Mouse (Mus musculus) ovary, postnatal 10 days (tissue): ENCODE data around the gene Palld.

ENCODE experiments used
- DNase-seq: peaks from one replicate; pipeline ENCODE4 v3.0.0; 2022; ENCODE audit warnings: low spot score

Palld gene

GRCm38 (mm10) chr8:61685280-61685679 is 217.2 kb downstream of the Palld start:
- DNase-seq: no peak

- DNase-seq: no peak
These were observed 218.1 kb downstream of the Palld start for GRCm38 (mm10) chr8:61684280-61684939.

DNA sequence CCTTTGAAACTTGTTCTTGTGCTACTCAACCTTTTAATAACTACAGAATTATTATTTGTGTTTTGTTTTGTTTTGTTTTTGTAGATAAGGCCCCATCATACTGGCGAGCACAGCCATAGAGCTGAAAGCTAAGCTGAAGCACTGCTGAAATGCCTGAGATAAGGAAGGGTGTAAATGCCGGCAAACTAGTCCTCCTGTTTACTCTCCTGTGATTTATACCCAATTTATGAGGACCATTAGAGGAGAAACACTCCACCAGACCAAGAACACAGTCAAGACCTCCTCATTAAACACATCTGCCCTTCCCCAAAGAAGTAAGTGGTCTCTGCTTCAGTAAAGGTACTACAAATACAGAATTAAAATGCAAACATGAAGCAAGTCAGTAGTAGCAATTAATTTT is 219.6 kb downstream of the Palld start:
- no peak for DNase-seq

GRCm38 (mm10) chr8:61681217-61681616 is 221.3 kb downstream of the Palld start:
- DNase-seq: no peak

DNA sequence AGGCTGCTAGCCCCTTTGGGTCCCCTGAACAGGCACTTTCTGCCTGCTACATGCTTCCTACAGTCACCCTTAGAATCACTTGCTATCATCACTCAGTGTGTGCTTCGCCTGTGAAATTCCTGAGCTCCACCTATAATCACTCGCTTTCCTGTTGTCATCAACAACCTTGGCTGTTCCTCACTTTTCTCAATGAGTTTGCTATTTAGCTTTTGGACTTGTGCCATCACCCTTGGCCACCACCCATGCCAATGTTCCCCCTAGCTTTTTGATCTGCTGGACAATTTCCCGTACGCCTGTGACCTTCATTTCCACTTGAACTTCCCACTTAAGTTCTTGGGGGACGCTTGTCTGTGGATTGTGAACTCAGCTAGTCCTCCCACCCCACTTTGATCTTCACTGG is 225.3 kb downstream of the Palld start:
- DNase-seq: no peak

GRCm38 (mm10) chr8:61671151-61671550 is 231.3 kb downstream of the Palld start:
- DNase-seq: no peak

DNA sequence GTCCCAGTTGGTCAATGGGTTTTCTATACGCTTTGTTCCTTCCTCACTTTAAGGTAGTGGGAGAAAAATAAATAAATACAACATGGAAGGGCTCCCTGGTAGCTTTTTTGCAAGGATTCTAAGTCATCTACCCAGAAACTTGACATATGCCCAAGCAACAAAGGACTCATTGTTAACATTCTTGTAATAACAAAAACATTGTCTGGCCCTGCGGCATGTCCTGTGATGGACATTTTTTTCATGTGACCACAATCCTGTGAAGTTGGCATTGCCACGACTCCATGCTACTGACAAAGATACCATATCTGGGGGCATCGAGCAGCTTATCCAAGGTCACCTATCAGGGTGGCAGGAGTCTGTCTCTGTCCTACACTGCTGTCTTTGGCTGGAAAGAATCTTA is 232.1 kb downstream of the Palld start:
- no peak for DNase-seq

DNA sequence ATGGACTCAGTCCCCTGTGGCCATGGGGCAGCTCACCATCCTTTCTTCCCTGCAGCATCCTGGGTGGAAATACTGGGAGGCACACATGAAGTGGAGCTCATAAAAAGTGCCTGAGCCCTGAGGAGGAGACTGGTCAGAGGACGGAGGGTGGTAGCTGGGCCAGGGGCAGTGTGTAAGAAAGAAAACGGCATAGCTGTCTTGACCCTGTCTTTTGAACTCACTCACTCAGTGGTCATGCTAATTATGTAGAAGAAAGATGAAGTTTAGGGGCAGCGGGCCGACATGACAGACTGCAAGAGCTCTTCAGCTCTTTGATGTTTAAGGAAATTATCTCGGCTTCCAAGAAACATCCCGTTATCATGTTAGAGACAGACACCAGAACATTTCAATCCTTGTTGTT is 235.6 kb downstream of the Palld start:
- DNase-seq: no peak

- no peak for DNase-seq
These were observed 237.5 kb downstream of the Palld start for GRCm38 (mm10) chr8:61665021-61665420.

DNA sequence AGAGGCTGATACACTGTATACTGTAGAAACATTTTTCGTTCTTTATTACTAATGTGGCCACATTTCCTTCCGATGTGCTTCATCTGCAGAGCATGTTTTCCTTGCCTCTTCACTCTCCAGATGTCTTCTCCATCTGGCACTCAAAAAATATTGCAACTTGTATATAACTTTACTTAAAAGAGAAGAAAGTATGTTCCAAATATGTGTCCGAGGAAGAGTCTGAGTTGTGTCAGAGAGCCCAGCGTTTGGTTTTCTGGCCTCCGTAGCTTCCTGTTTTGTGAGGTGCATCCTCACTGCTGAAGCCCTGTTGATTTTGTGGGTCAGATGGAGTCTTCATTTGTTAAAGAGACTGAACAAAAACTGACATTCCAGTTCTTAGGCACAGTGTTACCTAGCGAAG is 238.3 kb downstream of the Palld start:
- DNase-seq: no peak

DNA sequence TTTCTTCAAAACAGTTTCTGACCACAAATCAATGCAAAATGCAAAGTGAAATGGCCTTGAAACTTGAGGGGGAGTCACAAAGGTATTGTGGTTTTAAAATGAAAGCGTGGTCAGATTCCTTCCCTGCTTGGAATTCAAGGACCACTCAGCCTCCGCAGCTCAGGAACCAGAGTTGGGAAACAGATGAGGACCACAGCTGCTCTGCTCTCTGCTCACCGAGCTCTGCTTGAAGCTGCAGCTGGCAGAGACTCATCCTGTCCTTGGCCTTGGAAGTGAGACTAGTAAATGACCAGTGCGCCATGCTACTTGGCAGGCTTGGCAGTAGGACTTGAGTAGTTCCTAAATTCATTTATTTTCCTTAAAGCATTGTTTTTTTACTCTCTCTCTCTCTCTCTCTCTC is 239.7 kb downstream of the Palld start:
- no peak for DNase-seq

DNA sequence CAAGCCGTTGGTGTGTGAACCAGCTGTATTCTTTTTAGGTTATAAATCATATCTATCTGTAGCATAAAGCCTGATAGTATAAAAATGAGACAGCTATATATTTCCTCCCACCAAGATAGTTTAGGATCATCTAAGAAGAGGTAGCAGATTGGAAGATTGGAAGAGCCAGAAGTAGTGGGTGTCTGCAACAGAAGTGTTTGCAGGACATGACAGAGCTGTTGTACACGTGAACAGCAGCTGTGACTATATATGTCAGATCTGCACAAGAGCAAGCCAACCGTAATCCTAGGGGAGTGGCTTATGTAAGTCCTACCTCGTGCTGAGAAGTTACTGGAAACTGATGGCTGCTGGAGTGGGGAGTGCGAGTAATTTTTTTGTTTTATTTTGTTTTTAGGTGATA is 240.9 kb downstream of the Palld start:
- DNase-seq: no peak

GRCm38 (mm10) chr8:61660961-61661360 is 241.5 kb downstream of the Palld start:
- DNase-seq: no peak

- no peak for DNase-seq
These were observed 250.5 kb downstream of the Palld start for GRCm38 (mm10) chr8:61651955-61652354.

DNA sequence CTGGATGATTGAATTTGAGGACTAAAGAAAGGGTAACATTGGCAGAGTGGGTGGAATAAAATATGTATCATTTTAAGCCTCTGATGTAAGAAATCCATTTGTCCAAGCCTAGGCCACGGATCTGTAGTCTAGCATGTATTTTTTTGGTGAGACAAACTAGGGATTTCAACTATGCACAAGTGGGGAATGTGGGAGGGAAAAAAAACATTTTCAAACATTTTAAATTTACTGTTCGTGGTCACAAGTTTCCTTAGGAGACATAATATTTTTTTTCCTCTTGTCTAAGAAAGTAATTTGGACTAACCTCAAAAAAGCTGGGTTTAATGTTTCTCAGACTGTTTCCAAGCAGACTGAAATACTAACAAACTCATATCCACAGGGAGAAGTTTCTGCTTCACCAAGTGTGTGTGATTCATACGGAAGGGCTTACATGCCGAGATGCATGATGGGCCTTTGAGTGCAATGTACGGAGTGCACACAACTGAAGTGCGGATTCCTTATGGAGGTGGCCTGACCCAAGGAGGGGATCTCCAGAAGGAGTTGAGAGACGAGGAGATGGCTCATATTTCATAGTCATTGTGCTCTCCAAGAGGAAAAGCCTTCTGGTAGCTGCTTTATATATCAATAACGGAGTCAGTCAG is 256.2 kb downstream of the Palld start:
- DNase-seq: no peak

DNA sequence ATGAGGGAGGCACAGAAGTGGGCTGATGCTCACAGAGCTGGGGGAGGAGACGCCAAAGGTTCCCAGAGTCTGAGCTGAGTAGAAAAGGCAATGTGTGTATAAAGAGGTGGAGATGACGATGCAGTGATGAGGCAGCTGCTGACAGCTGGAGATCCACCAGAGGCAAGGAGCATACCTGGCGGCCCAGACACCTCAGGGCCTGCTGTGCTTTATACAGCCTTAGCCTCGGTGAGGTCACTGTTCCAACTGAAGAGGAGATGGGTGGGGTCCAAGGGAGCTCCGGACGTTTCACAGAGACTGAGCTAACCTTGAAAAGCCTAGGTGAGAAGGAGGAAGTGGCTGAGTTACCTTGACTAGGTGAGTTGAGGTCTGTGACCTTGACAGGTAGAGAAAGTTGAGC is 256.8 kb downstream of the Palld start:
- no peak for DNase-seq

DNA sequence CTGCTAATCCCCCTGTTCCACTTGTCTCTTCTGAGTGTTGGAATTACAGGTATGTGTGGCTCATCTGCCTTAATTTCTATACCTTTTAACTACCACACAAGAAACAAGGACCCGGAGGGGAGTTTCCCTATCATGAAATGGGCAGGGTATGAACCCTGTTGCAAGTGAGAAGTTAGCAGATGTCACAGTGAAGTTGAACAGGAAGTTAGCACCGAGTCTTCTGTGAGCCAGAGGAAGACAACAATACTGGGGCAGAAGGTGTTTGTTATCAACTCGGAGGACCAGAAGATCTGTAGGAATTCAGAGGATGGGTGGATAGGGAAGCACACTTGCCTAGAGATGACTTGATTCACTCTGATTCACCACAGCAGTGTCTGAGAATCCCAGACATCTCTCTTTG is 259.3 kb downstream of the Palld start:
- no peak for DNase-seq

DNA sequence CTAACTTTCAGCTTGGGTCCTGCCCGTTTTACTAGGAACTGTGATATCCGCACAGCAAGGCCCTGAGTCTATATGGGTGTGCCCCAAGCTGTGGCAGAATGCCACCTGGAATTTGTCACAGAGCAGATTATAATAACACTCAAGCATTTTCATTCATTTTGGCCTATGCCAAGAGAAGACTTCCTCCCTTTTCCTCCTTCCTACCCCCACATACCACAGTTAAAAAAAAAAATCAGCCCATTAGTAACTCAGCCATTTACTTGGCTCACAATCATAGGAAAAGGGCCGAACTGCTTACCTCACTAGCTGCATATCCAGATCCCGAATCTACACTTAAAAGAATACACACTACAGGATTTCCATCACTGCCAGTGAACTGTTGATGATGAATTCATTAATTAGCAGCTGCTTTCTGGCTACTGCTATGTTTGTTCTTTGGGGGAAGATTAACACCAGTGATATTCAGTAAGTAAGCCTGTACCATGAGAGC is 260.1 kb downstream of the Palld start:
- DNase-seq: no peak

DNA sequence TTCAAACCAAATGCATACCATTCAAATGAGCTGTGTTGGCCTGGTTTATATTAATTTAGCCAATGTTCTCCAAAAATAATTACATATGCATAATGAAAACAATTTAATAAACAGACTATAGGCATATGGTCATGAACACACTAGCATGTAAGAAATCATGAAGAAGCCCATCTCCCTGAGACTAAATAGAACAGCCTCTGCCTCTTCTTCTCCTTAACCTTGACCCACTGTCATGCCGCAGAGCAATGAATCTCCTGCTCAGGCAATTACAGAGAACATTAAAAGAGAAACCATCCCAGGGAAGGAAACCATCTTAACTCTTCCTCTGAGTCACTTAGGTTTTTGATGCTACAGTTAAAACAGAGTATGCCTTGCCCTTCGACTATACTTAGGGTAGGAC is 262.9 kb downstream of the Palld start:
- DNase-seq: no peak

- no peak for DNase-seq
These were observed 263.5 kb downstream of the Palld start for GRCm38 (mm10) chr8:61639008-61639407.

DNA sequence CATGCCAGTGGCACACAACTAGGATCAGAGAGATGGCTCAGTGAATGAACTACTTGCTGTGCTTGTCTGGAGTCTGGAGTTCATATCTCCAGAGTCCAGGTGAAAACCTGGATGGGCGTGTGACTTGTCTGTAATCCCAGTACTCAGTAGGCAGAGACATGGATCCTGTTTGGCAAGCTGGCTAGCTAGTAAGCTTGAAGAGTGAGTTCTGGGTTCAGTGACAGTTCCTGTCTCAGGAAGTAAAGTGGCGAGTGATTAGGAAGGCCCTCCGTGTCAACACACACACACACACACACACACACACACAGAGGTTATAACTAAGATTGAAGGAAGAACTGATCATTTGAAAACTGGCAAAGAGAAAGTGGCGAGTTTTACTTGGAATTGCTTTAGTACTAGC is 264.8 kb downstream of the Palld start:
- DNase-seq: no peak

DNA sequence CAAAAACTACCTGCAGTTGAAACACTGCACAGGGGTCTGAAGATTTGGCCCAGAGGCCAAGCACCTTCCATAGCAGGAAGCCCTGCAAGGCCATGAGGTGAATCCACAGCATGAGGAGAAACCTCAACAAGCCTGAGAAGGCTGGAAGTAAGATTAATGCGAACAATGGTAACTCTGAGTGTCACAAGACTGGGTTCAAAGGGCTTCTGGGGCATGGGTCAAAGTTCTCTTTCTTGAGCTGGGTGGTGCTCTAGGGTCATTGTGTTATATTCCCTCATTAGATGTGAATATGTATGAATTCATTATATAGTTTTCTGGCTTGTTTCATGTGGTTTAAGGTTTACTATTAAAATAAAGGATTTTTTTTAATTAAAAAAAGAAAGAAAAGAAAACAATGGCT is 267.7 kb downstream of the Palld start:
- no peak for DNase-seq

DNA sequence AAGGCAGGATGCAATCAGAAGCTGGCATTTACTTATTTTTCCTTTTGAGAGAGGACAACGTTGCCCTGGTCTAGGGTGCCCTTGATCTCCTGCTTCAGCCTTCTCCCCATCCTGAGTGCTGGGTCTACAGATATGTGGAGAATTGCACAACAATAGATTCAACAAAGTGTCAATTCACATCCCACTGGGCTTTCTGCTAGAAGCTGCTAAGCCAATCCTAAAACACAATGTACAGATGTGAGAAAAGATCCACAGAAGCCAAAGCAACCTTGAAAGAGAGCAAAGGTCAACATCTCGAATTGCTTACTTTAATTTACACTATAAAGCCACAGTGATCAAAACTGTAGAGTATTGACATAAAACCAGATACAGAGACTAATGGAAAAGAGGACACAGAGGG is 270.2 kb downstream of the Palld start:
- DNase-seq: no peak

- no peak for DNase-seq
These were observed 272.9 kb downstream of the Palld start for GRCm38 (mm10) chr8:61629631-61629968.
